Mouse (Mus musculus) kidney, embryonic 16.5 days (tissue): ENCODE data around the gene Sept11. TPM values are rescaled to one million over a fixed set of nuclear protein-coding genes. Genes with fewer than 3 reads are reported as not detected.

Source experiments
- ATAC-seq: fragments of 200-750 bp; cut with Nextera tagmentation; 2 replicates; pipeline ENCODE4 v1.8.0; 2017; ENCODE audit warnings: moderate TSS enrichment; ENCODE audit not compliant: low FRiP score, low TSS enrichment
- H3K27ac ChIP-seq: fragments of 300-500 bp; sonication (generic); 2 replicates; pipeline ENCODE4 v1.5.1; 2014; ENCODE audit warnings: low read length
- H3K27me3 ChIP-seq: fragments of 300-500 bp; sonication (generic); 2 replicates; pipeline ENCODE4 v1.6.1; 2014; ENCODE audit warnings: low read length, control low read depth, mixed read lengths; ENCODE audit not compliant: insufficient read depth
- H3K36me3 ChIP-seq: fragments of 300-500 bp; sonication (generic); 2 replicates; pipeline ENCODE4 v1.6.1; 2014; ENCODE audit warnings: low read length, control low read depth, mixed read lengths; ENCODE audit not compliant: insufficient read depth
- H3K4me1 ChIP-seq: fragments of 300-500 bp; sonication (generic); 2 replicates; pipeline ENCODE4 v1.6.1; 2014; ENCODE audit warnings: low read length, control low read depth, mixed read lengths; ENCODE audit not compliant: insufficient read depth
- H3K4me2 ChIP-seq: fragments of 300-500 bp; sonication (generic); replicated peaks from 2 replicates; pipeline ENCODE4 v1.6.1; 2014; ENCODE audit warnings: low read depth, low read length
- H3K4me3 ChIP-seq: fragments of 300-500 bp; sonication (generic); 2 replicates; pipeline ENCODE4 v1.5.1; 2014; ENCODE audit warnings: mild to moderate bottlenecking, low read length
- H3K9ac ChIP-seq: fragments of 300-500 bp; sonication (generic); replicated peaks from 2 replicates; pipeline ENCODE4 v1.6.1; 2014; ENCODE audit warnings: low read length
- H3K9me3 ChIP-seq: fragments of 300-500 bp; sonication (generic); 2 replicates; pipeline ENCODE4 v1.6.1; 2016; ENCODE audit warnings: low read length, control low read depth
- WGBS: fragments of 180-500 bp; shearing (Covaris S2); extraction: QIAGEN DNeasy Blood & Tissue Kit; methylation state at CpG from one replicate; pipeline ENCODE4 v1.1.7; 2014; 5-methylcytosine and 5-hydroxymethylcytosine counted together
- polyA plus RNA-seq: library from polyadenylated mRNA; unstranded; fragments of >200 nt; fragmentation: Nextera tagmentation; extraction: Ambion mirVana; gene quantifications from 2 replicates; pipeline ENCODE4 v1.2.1, GENCODE M21; 2015

Sept11 gene
- 216 and 232 TPM in 2 replicates for polyA plus RNA-seq

- Histone ChIP-seq H3K9ac (peak within 1 kb of the TSS; percentile 87), H3K4me2 (peak within 1 kb of the TSS; percentile 92), H3K9me3 (no peaks in the 10 kb centered on the region), H3K4me3 (peak within 1 kb of the TSS; percentile 81), H3K4me1 (peaks cover 50% of the 10 kb centered on the region), H3K36me3 (no peaks in the 10 kb centered on the region), H3K27me3 (no peaks in the 10 kb centered on the region), H3K27ac (peak within 1 kb of the TSS; percentile 82)
- under 1% methylated on average over 63 of the region's 63 CpGs for WGBS
- peak; percentile 93 for ATAC-seq
Observed at GRCm38 (mm10) chr5:93092857-93093622, at the start of gene Sept11. TSS of gene Sept11 (plus strand) at chr5:93093437.

DNA sequence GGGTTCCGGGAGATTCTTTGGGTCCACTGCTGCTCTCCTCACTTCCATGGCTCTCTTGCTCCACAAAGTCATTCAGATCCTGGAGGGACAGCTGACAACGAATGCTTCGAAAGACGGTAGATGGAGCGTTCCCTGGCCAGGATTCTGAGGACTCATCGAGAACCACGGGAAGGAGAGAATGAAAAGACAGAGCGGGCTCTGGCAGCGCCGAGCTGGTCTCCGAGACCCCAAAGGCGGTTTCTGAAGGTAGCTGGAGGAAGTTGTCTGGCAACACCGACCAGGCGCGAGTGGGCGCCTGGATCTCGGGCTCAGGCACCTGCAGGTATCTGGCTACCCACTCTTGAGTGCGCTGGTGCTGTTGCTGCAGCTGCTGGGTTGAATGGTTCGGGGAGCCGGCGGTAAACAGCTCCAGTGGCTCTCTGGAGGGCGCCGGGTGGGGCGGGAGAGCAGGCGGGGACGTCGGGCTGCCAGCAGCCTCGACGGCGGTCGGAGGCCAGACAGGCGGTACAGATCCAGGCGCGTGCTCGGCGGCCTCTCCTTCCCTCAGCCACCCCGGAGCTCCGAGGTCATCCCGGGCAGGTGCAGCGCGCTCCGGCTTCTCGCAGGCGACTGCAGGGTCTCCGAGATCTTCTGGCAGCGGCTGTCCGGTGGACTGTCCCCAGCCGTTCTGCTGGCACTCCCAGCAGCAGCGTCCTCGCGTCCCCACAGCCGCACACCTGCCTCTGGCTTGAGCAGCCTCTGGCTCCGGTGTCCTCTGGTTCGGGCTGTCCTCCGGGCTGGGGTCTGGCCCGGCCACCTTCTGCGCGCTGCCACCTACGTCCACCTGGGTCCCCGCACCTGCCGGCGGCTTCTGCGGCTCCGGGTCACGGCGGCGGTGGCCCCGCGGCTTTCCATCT is 49.3 kb upstream of the Sept11 start:
- Histone ChIP-seq H3K27ac (no peak overlapping the region; the same call in 1 of the 2 replicates), H3K27me3 (peaks cover 46% of the 10 kb centered on the region), H3K9me3 (no peaks in the 10 kb centered on the region), H3K4me3 (peak overlapping the region; percentile 64), H3K9ac (peak overlapping the region; percentile 67), H3K36me3 (no peaks in the 10 kb centered on the region), H3K4me1 (peaks cover 36% of the 10 kb centered on the region), H3K4me2 (peak overlapping the region; percentile 94)
- 2% methylated on average over 68 of the region's 69 CpGs for WGBS
- peak; percentile 16; the same call in 1 of the 2 replicates for ATAC-seq

DNA sequence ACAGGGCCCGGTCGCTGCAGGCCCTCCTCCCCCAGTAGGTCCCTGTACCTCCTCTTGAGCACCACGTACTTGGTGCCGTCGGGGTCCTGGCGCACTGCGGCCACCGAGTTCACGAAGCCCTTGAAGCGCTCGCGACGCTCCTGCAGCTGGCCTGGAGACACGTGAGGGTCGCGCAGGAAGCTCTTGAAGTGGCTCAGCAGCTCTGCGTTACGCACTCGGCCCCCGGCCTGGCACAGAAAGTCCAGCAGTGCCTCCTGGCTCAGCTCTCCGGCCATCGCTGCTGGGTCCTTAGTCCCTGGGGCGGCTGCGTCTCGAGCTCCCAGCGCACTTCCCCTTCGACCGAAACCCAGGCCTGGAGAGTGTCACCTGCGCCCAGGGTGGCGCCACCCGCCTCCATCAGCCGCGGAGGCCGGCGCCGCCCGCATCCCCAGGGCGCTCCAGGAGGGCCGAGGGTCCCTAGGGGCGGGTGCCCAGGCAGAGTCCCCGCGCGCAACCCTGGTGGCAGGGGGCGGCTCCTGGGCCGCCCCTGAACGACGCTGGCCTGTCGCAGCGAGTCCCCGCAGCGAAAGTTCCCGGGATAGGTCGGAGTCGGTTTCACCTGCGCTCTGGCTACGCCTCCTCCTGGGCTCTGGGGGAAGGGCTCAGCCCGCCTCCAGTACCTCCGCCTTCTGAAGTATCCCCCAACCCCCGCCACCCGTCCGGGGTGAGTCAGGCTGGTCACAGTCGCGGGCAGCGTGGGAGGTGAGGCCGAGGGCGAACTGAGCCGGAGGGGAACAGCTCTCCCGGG is 48.5 kb upstream of the Sept11 start, which contains the start of gene Sowahb:
Sowahb (minus strand) TSS at position 439 of the 787 bp plus-strand sequence.
- Histone ChIP-seq H3K27ac (peak within 1 kb of the TSS; percentile 55; the same call in 1 of the 2 replicates), H3K36me3 (no peaks in the 10 kb centered on the region), H3K4me3 (peak within 1 kb of the TSS; percentile 64), H3K27me3 (peaks cover 46% of the 10 kb centered on the region), H3K4me2 (peak within 1 kb of the TSS; percentile 94), H3K9me3 (no peaks in the 10 kb centered on the region), H3K4me1 (peaks cover 36% of the 10 kb centered on the region), H3K9ac (peak within 1 kb of the TSS; percentile 67)
- 1% methylated on average over 65 of the region's 68 CpGs for WGBS
- ATAC-seq, result peak; percentile 94

DNA sequence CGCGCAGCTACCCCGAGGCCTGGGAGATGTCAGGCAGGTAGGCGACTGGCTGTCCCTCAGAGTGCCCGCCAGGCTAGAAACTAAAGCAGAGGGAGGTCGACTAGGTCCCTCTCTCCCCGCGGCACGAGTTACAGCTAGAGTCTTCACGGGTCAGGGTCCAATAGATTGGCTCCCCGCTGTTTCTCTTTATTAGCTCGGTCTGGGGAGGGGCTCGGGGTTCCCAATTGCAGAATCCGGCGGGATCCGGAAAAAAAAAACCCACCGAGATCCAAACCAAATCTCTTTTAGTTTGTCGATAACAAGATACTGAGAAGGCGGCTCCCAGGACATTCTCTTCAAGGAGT is 47.9 kb upstream of the Sept11 start:
- ATAC-seq, result no peak
- Histone ChIP-seq H3K36me3 (no peaks in the 10 kb centered on the region), H3K9ac (peak overlapping the region; percentile 67), H3K4me3 (peak overlapping the region; percentile 64), H3K9me3 (no peaks in the 10 kb centered on the region), H3K27me3 (peaks cover 46% of the 10 kb centered on the region), H3K4me2 (peak overlapping the region; percentile 94), H3K27ac (no peak overlapping the region), H3K4me1 (peaks cover 32% of the 10 kb centered on the region)
- WGBS, result 0% methylated on average over 19 of the region's 19 CpGs

DNA sequence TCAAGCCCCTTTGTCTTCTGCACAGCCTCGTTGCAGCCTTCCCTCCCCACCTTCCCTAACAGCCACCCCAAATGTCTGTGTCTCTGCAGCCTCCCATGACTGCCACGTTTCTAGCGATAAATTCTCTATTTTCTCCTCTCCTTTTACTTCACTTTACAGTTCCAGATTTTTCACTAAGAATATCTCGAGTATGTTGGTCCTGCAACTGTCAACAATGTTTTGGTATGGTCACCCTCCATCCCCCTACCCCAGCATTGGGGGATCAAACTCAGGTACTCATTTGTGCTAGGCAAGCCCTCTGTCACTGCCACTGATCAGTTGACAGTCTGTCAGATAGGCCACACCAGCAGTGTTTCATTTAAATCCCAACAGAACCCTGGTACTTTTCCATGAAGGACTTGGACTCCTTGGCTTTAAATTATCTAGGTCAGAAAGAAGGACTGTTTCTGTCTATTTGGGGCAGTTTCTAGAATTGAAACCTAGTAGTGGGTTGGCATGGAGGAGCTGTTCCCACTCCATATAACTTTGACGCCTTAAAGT is 46.9 kb upstream of the Sept11 start:
- Histone ChIP-seq H3K4me3 (no peak overlapping the region), H3K9me3 (no peaks in the 10 kb centered on the region), H3K36me3 (no peaks in the 10 kb centered on the region), H3K4me2 (no peak overlapping the region), H3K9ac (no peak overlapping the region), H3K4me1 (peaks cover 29% of the 10 kb centered on the region), H3K27me3 (peaks cover 46% of the 10 kb centered on the region), H3K27ac (no peak overlapping the region)
- 28% methylated on average over 5 of the region's 5 CpGs for WGBS
- no peak for ATAC-seq

- H3K9me3 ChIP-seq, result no peaks in the 10 kb centered on the region
- peaks cover 14% of the 10 kb centered on the region for H3K4me1 ChIP-seq
- WGBS, result 69% methylated on average over 13 of the region's 13 CpGs
- H3K27ac ChIP-seq, result no peak overlapping the region
- H3K9ac ChIP-seq, result no peak overlapping the region
- H3K36me3 ChIP-seq, result no peaks in the 10 kb centered on the region
- peaks cover 32% of the 10 kb centered on the region for H3K27me3 ChIP-seq
- ATAC-seq, result no peak
- H3K4me3 ChIP-seq, result no peak overlapping the region
- no peak overlapping the region for H3K4me2 ChIP-seq
Observed at GRCm38 (mm10) chr5:93048481-93049240, 44.6 kb upstream of the Sept11 start.

- ATAC-seq, result no peak
Observed at GRCm38 (mm10) chr5:93049971-93050370, 43.3 kb upstream of the Sept11 start.

DNA sequence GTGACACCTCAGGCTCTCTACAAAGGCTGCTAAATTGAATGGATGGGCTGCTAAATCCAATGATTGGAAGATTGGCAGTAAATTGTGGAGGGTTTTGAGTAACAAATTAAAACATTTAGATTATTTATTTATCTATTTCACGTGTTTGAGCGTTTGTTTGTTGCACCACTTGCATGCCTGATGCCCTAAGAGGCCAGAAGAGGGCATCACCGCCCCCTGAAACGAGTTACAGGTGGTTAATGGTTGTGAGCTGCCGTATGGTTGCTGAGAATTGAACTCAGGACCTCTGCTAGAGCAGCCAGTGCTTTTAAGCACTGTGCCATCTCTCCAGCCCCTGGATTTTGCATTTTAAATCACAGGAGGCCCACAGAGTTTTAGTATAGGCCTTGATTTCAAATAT is 42.2 kb upstream of the Sept11 start:
- Histone ChIP-seq H3K9me3 (no peaks in the 10 kb centered on the region), H3K4me1 (no peaks in the 10 kb centered on the region), H3K27ac (no peak overlapping the region), H3K36me3 (no peaks in the 10 kb centered on the region), H3K9ac (no peak overlapping the region), H3K4me3 (no peak overlapping the region), H3K27me3 (peaks cover 13% of the 10 kb centered on the region), H3K4me2 (no peak overlapping the region)
- no peak for ATAC-seq
- 55% methylated on average over 5 of the region's 5 CpGs for WGBS

More at GRCm38 (mm10) chr5:93049971-93050370, 43.3 kb upstream of the Sept11 start:
- Histone ChIP-seq H3K9me3 (no peaks in the 10 kb centered on the region), H3K9ac (no peak overlapping the region), H3K4me2 (no peak overlapping the region), H3K36me3 (no peaks in the 10 kb centered on the region), H3K27ac (no peak overlapping the region), H3K27me3 (peaks cover 21% of the 10 kb centered on the region), H3K4me3 (no peak overlapping the region), H3K4me1 (peaks cover 1% of the 10 kb centered on the region; the same call in 1 of the 2 replicates)
- no CpG with 5 or more reads among the region's 1 CpGs for WGBS
